Mouse (Mus musculus) cerebellum, adult 2 months (tissue): ENCODE data around the gene Gm49661.
A peak's percentile ranks its signal among the peaks of the same experiment; 100 is the strongest.

Experiments
- CTCF ChIP-seq: fragments of 200-500 bp; IDR thresholded peaks from 2 replicates; pipeline ENCODE4 v1.5.1; 2011; ENCODE audit warnings: low read depth, mild to moderate bottlenecking, control low read depth, low read length, moderate library complexity, borderline replicate concordance; ENCODE audit not compliant: insufficient read depth
- POLR2A ChIP-seq: fragments of 200-500 bp; IDR thresholded peaks from 2 replicates; pipeline ENCODE4 v1.6.1; 2011; ENCODE audit warnings: low read length, control low read depth, borderline replicate concordance; ENCODE audit not compliant: insufficient read depth

- TF ChIP-seq CTCF (0 out of 2 replicates have a peak, but pooled peaks have one; percentile 2), POLR2A (peak; percentile 71; the same call in 1 of the 2 replicates)
Measured at GRCm38 (mm10) chr8:84965731-84966291, 3.4 kb downstream of the Gm49661 start.
